Mouse (Mus musculus): ENCODE results near the gene Rbp7.
"Not testable (repeated sequence)": the region's sequence is repeated elsewhere in the genome, so short reads cannot be mapped to it uniquely, and the experiment has no call there.

Rbp7 gene

GRCm38 (mm10) chr4:149454879-149455278 lies at the start of gene Rbp7:
TSS of gene Rbp7 (minus strand) at chr4:149454978.
- no peak for DNase-seq (ENCODE audit: low spot score in 2 of 2)

- DNase-seq (ENCODE audit: low spot score in 2 of 2), result no peak
Measured at GRCm38 (mm10) chr4:149504363-149504762, 49.6 kb upstream of the Rbp7 start.

- DNase-seq (ENCODE audit: low spot score in 2 of 2), result no peak
Measured at GRCm38 (mm10) chr4:149499790-149500189, 45.0 kb upstream of the Rbp7 start.

GRCm38 (mm10) chr4:149498901-149499300 lies 44.1 kb upstream of the Rbp7 start:
- no peak for DNase-seq (ENCODE audit: low spot score in 2 of 2)

GRCm38 (mm10) chr4:149496612-149497011 lies 41.8 kb upstream of the Rbp7 start:
- no peak for DNase-seq (ENCODE audit: low spot score in 2 of 2)

- DNase-seq (ENCODE audit: low spot score in 2 of 2), result no peak
Measured at GRCm38 (mm10) chr4:149491151-149491550, 36.4 kb upstream of the Rbp7 start.

- no peak for DNase-seq (ENCODE audit: low spot score in 2 of 2)
Measured at GRCm38 (mm10) chr4:149489415-149490240, 34.9 kb upstream of the Rbp7 start.

GRCm38 (mm10) chr4:149487729-149488128 lies 33.0 kb upstream of the Rbp7 start:
- DNase-seq (ENCODE audit: low spot score in 2 of 2), result no peak

GRCm38 (mm10) chr4:149485825-149486206 lies 31.0 kb upstream of the Rbp7 start:
- no peak for DNase-seq (ENCODE audit: low spot score in 2 of 2)

- peak; percentile 88 to 94 for DNase-seq (ENCODE audit: low spot score in 2 of 2)
Measured at GRCm38 (mm10) chr4:149485053-149485824, 30.5 kb upstream of the Rbp7 start, which contains the start of the genes Nmnat1 and Lzic. TSS of gene Nmnat1 (minus strand) at chr4:149485202. TSS of gene Lzic (plus strand) at chr4:149485229.

GRCm38 (mm10) chr4:149484566-149484965 lies 29.8 kb upstream of the Rbp7 start:
- DNase-seq (ENCODE audit: low spot score in 2 of 2), result no peak

GRCm38 (mm10) chr4:149477078-149477477 lies 22.3 kb upstream of the Rbp7 start, which contains the start of gene Tmem274:
TSS of gene Tmem274 (plus strand) at chr4:149477378.
- no peak for DNase-seq (ENCODE audit: low spot score in 2 of 2)

GRCm38 (mm10) chr4:149475096-149475495 lies 20.3 kb upstream of the Rbp7 start:
- no peak for DNase-seq (ENCODE audit: low spot score in 2 of 2)

GRCm38 (mm10) chr4:149469557-149469956 lies 14.8 kb upstream of the Rbp7 start:
- DNase-seq (ENCODE audit: low spot score in 2 of 2), result no peak

- no peak for DNase-seq (ENCODE audit: low spot score in 2 of 2)
Measured at GRCm38 (mm10) chr4:149463435-149463950, 8.7 kb upstream of the Rbp7 start.

- DNase-seq (ENCODE audit: low spot score in 2 of 2), result no peak
Measured at GRCm38 (mm10) chr4:149462305-149462971, 7.7 kb upstream of the Rbp7 start.

GRCm38 (mm10) chr4:149461579-149462304 lies 7.0 kb upstream of the Rbp7 start:
- no peak for DNase-seq (ENCODE audit: low spot score in 2 of 2)

- DNase-seq (ENCODE audit: low spot score in 2 of 2), result not testable (repeated sequence)
Measured at GRCm38 (mm10) chr4:149460475-149460874, 5.7 kb upstream of the Rbp7 start.

- DNase-seq (ENCODE audit: low spot score in 2 of 2), result no peak
Measured at GRCm38 (mm10) chr4:149459425-149459824, 4.6 kb upstream of the Rbp7 start.

- no peak for DNase-seq (ENCODE audit: low spot score in 2 of 2)
Measured at GRCm38 (mm10) chr4:149458526-149458925, 3.7 kb upstream of the Rbp7 start.

GRCm38 (mm10) chr4:149457831-149458430 lies 3.2 kb upstream of the Rbp7 start:
- no peak for DNase-seq (ENCODE audit: low spot score in 2 of 2)
